Mouse (Mus musculus) neutrophil, adult 5-6 weeks (primary cell): Measurements from ENCODE around the gene Colec11. TPM values are rescaled to one million over a fixed set of nuclear protein-coding genes. Genes with fewer than 3 reads are reported as not detected.

ENCODE experiments used
- ATAC-seq: fragments of 151-379, 151-347 bp; 2 replicates; pipeline ENCODE4 v1.8.0; 2017; ENCODE audit warnings: mild to moderate bottlenecking, moderate TSS enrichment; ENCODE audit not compliant: insufficient number of reproducible peaks, poor library complexity, low FRiP score, severe bottlenecking; ENCODE audit errors: extremely low read depth
- total RNA-seq: library from RNA; stranded (forward); fragments of 200-1000 nt; gene quantifications from 2 replicates; pipeline ENCODE4 v1.2.3, GENCODE M21; 2017

The Colec11 gene
- not detected in 2 replicates for total RNA-seq

- ATAC-seq, result no peak
These were observed at the start of gene Colec11 for GRCm38 (mm10) chr12:28623195-28623594. Gene Colec11 (minus strand): TSS chr12:28623377.

DNA sequence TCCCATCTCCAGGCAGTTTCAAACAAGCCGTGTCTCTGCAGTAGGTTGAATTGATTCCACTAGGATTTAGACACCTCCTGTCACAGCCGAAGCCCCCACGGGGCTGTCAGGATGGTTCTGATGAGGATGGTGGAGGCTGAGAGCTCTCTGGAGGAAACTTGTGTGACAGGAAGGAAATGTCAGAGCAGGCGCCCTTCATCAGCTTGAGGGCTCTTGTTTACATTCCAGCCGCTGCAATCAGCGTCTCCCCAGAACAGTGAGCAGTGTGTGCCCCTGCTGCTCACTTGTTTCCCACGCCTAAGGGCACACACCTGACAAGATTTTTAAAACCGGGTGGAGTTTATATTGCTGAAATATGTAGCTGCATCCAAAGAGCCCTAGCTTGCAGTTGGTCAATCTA is 44.1 kb upstream of the Colec11 start:
- no peak for ATAC-seq

DNA sequence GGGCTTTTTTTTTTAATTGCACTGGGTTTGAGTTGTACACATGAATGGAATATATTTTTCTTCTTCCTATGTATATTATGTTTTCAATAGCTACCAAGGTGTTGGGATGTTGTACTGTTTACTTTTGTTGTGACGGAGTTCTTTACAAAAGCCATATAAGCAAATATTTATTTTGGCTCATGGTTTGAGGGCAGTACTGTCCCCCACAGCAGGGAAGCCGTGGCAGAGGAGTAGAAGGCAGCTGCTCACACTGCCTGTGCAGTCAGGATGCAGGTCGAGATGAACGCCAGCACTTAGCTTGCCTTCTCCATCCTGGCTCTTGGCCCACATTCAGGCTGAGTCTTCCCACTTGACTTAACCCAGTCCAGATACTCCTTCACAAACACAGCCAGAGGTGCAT is 43.6 kb upstream of the Colec11 start:
- no peak for ATAC-seq

DNA sequence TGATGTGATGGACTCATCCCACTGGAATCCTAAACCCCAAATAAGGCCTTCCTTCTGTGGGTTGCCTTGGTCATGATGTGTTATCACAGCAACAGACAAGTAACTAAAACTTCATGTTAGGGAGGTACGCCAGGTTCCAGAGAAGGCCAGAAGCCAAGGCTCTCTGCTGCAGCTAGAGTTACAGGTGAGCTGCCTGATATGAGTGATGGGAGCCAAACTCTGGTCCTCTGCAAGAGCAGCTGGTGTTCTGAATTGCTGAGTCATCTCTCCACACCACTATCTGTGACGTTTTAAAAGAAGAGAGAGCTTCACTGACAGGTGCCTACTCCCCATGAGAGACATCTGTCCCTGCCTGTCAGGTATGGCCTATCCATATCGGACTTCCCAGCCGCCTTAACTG is 39.5 kb upstream of the Colec11 start:
- no peak for ATAC-seq

GRCm38 (mm10) chr12:28649141-28650110 is 26.2 kb upstream of the Colec11 start, which contains the start of gene Rnaseh1:
Gene Rnaseh1 (plus strand): TSS chr12:28649602.
- peak; percentile 94 for ATAC-seq

GRCm38 (mm10) chr12:28638778-28639177 is 15.6 kb upstream of the Colec11 start:
- no peak for ATAC-seq

- no peak for ATAC-seq
These were observed 13.4 kb upstream of the Colec11 start for GRCm38 (mm10) chr12:28636543-28636942.

DNA sequence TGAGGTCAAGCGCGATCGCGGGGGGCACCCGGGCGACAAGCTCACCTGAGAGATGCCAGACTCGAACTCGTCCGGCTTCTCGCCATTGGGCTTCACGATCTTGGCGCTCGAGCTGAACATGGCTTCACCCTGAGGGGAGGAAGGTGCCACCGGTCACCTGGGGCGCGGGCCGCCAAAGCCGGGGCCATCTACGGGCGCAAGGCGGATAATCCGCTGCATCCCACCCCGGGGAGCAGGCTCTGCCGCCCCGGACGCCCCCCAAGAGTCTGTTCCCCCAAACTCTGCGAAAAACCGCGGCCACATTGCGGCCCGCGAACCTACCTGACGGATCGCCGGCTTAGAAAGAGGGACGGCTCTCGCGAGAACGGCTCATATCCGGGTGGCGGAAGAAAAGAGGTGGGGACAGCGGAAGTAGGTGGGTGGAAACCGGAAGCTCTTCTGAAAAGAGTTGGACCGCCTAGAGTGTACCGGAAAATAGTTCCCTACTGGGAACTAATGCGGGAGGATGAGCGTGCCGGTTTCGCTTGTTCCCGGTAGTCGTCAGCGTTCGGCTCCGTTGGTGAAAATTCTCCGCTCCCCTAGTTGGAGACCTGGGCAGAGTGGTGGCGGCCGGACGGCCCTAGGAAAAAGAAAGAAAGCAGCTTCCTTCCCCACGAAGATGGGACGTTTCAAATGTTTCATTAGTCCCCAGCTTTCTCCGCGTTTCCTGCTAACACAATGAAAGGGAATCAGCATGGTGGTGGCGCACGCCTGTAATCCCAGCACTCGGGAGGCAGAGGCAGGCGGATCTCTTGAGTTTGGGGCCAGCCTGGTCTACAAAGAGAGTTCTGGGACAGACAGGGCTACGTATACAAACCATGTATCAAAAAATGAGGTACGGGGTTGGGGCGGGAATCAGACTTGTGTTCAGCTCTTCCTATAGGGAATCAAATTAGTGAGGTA is 12.6 kb upstream of the Colec11 start, which contains the start of gene Rps7:
Gene Rps7, minus strand, starts transcription at position 419 of the 942 bp plus-strand sequence.
- ATAC-seq, result peak; percentile 97

GRCm38 (mm10) chr12:28635058-28635534 is 11.9 kb upstream of the Colec11 start:
- no peak for ATAC-seq

DNA sequence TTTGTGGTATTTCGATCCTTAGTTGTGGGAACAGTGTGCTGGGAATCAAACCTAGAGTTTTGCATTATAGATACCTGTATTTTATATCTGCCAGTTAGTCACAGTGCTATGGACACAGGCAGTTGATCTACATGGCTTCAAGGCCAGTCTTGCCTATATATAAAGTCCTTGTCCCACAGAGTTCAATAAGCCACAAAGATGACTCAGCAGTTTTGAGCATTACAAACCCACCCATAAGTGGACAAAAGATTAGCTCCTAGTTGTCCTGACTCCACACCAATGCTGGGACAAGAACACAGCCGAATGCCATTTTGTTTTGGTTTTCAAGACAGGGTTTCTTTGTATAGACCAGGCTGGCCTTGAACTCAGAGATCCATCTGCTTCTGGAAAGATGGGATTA is 5.3 kb upstream of the Colec11 start:
- ATAC-seq, result no peak

DNA sequence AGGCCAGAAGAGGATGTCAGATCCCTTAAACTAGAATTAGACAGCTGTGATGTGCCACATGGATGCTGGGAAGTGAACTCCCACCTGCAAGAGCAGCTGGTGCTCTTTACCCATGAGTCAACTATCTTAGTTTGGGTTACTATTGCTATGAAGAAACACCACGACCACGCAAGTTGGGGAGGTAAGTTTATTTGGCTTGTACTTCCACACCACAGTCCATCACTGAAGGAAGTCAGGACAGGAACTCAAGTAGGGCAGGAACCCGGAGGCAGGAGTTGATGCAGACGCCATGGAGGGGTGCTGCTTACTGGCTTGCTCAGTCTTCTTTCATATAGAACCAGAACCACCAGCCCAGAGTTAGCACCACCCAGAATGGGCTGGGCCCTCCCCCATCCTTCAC is 3.9 kb upstream of the Colec11 start:
- no peak for ATAC-seq

DNA sequence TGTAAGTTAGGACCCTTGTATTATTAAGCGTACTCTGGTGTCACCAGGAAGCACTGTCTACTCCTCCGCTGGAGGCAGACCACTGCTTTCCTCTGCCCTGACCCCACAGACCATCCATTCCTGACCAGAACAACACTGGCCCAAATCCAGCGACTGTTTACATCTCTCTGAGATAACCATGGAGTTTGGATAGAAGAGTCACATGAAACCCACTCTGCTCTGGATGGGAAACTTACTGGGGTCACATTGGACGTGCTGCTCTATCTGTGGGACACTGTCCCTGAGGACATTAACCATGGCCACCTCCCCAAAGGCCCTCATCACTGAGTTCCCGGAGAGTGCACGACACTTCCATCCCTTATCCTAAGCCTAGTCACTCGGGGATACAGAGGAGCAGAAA is 2.2 kb upstream of the Colec11 start:
- ATAC-seq, result no peak

DNA sequence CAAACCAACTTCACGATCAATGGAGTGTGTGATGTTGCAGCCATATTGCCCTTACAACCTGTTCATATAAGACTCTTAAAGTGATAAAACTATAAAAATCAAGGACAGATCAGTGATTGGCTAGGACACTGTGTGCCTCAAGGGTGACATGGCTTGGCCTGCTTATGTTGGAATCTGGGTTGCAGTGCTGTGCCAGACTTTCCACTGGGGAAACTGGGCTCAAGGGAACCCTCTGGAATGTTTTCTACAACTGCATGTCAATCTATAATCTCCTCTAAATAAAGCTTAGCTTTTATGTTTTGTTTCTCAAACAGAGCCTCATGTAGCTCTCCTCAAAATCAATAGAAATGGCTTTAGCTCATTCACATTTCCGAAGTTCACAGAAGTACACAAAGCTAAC is 1.1 kb upstream of the Colec11 start:
- ATAC-seq, result no peak

- ATAC-seq, result no peak
These were observed 536 bp downstream of the Colec11 start for GRCm38 (mm10) chr12:28622641-28623040.

GRCm38 (mm10) chr12:28622167-28622532 is 1.0 kb downstream of the Colec11 start:
- ATAC-seq, result no peak

DNA sequence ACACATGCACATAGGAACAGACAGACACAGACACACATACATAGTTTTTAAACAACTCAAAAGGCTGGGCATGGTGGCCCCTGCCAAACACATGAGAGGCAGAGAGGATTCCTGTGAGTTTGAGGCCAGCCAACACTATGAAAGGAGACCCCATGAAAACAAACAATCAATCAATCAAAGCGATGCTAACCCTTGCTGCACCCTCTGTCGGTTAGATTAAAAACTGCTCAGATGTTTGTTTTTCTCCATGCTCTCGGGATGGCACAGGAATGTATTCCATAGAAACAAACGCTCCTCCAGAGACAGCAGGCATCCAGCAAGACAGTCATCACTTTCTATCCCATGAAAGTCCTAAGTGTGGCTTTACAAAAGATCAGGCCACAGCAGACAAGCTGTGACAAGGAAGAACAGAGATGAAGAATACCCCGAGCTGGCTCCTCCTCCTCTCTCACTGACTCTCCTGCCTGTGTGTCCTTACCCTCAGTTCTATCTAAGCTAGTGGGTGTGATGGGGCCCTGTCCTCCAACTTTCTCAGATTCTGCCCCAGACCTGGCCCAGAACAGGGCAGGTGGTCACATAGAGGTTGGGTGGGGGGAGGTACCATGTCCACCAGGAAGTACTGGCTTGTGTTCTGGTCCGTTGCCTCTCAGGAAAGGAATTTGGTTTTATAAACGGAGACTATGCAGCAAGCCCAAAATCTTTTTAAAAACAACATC is 1.6 kb downstream of the Colec11 start:
- no peak for ATAC-seq

- ATAC-seq, result no peak
These were observed 5.9 kb downstream of the Colec11 start for GRCm38 (mm10) chr12:28617297-28617696.

DNA sequence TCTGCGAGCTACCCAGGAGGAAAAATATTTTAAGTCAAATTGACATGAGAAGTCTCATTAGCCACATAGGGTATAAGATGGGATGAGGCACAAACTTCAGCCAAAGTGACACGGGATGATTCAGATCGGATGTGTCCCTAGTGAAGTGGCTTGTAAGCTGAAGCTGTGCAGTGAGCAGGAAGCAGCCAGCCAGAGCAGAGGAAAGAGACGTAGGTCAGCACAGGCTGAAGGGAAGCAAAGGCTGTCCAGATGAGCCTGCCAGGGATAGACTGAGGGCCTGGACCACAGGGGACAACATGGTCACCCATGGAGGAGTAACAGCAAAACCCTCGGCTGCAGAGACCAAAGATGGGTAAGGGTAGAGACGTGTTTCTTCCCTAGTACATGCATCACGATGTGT is 8.8 kb downstream of the Colec11 start:
- ATAC-seq, result no peak

GRCm38 (mm10) chr12:28612391-28612790 is 10.8 kb downstream of the Colec11 start:
- no peak for ATAC-seq
